Mouse (Mus musculus) liver, embryonic 14.5 days (tissue): ENCODE data around the gene Samd8. TPM values are rescaled to one million over a fixed set of nuclear protein-coding genes. Genes with fewer than 3 reads are reported as not detected.

Experiments used
- ATAC-seq: fragments of 200-750 bp; cut with Nextera tagmentation; 2 replicates; pipeline ENCODE4 v1.8.0; 2017; ENCODE audit warnings: moderate number of reproducible peaks, mild to moderate bottlenecking, moderate library complexity; ENCODE audit not compliant: insufficient read depth
- DNase-seq, 3 experiments: peaks; one replicate each; pipeline ENCODE4 v3.0.0-alpha.2; 2012 to 2013; ENCODE audit warnings: low read depth in 3 of 3, low spot score in 3 of 3
- H3K27ac ChIP-seq: fragments of 300-500 bp; sonication (generic); 2 replicates; pipeline ENCODE4 v1.5.1; 2014; ENCODE audit warnings: moderate library complexity, mild to moderate bottlenecking, control low read depth, inconsistent platforms
- H3K27me3 ChIP-seq: fragments of 300-500 bp; sonication (generic); 2 replicates; pipeline ENCODE4 v1.6.1; 2014; ENCODE audit warnings: mild to moderate bottlenecking, low read length, moderate library complexity; ENCODE audit not compliant: control insufficient read depth, insufficient read depth
- H3K36me3 ChIP-seq: fragments of 300-500 bp; sonication (generic); replicated peaks from 2 replicates; pipeline ENCODE4 v1.6.1; 2014; ENCODE audit warnings: low read depth; ENCODE audit not compliant: control insufficient read depth, insufficient read depth
- H3K4me1 ChIP-seq, 2 experiments: fragments of 200-500 bp in 1 of 2; fragments of 300-500 bp in 1 of 2; sonication (generic) in 1 of 2; replicated peaks; 2 replicates each; pipeline ENCODE4 v1.6.1; 2012 to 2014; ENCODE audit warnings: antibody characterized with exemption in 1 of 2, inconsistent platforms in 1 of 2, low read length in 1 of 2; ENCODE audit not compliant: control insufficient read depth in 2 of 2, insufficient read depth in 2 of 2
- H3K4me2 ChIP-seq: fragments of 300-500 bp; sonication (generic); 2 replicates; pipeline ENCODE4 v1.6.1; 2014; ENCODE audit warnings: low read depth, mild to moderate bottlenecking, control low read depth, moderate library complexity
- H3K4me3 ChIP-seq, 2 experiments: fragments of 200-500 bp in 1 of 2; fragments of 300-500 bp in 1 of 2; sonication (generic) in 1 of 2; 2 replicates each; pipeline ENCODE4 v1.5.1; 2012 to 2014; ENCODE audit warnings: low read depth in 2 of 2, low read length in 2 of 2, mild to moderate bottlenecking in 2 of 2, control low read depth in 1 of 2, inconsistent platforms in 1 of 2, moderate library complexity in 1 of 2; ENCODE audit not compliant: insufficient read depth in 1 of 2
- H3K9ac ChIP-seq: fragments of 300-500 bp; sonication (generic); replicated peaks from 2 replicates; pipeline ENCODE4 v1.6.1; 2014; ENCODE audit warnings: mild to moderate bottlenecking, control low read depth, moderate library complexity
- H3K9me3 ChIP-seq: fragments of 300-500 bp; sonication (generic); 2 replicates; pipeline ENCODE4 v1.6.1; 2016; ENCODE audit warnings: low read length, mixed read lengths; ENCODE audit not compliant: control insufficient read depth
- CTCF ChIP-seq: IDR thresholded peaks from 2 replicates; pipeline ENCODE4 v1.5.1; 2016; ENCODE audit warnings: antibody characterized with exemption, low read depth, control low read depth
- EP300 ChIP-seq: IDR thresholded peaks from 2 replicates; pipeline ENCODE4 v1.6.1; 2016; ENCODE audit warnings: antibody characterized with exemption, low read depth
- WGBS: fragments of 180-500 bp; shearing (Covaris S2); extraction: QIAGEN DNeasy Blood & Tissue Kit; methylation state at CpG from one replicate; pipeline ENCODE4 v1.1.7; 2014; ENCODE audit not compliant: insufficient replicate concordance; 5-methylcytosine and 5-hydroxymethylcytosine counted together
- polyA plus RNA-seq, 2 experiments: library from polyadenylated mRNA; depleted of rRNA in 1 of 2; stranded (reverse) in 1 of 2; unstranded in 1 of 2; fragments of >200 nt; fragmentation: Nextera tagmentation in 1 of 2; extraction: Ambion mirVana in 1 of 2; gene quantifications; 2 replicates each; pipeline versions ENCODE4 v1.2.1 to v1.2.3; 2012 to 2014

The Samd8 gene
- polyA plus RNA-seq, 2 experiments: 2.6 to 2.7 TPM

GRCm38 (mm10) chr14:21808208-21808922 lies 58.0 kb downstream of the Samd8 start:
- DNase-seq (no peak), ATAC-seq (no peak)
- no peak overlapping the region for H3K27ac ChIP-seq
- H3K4me2 ChIP-seq: no peak overlapping the region
- no peak for TF ChIP-seq CTCF
- TF ChIP-seq EP300: no peak
- H3K27me3 ChIP-seq: no peaks in the 10 kb centered on the region
- H3K36me3 ChIP-seq: no peaks in the 10 kb centered on the region
- peaks cover 10 to 22% of the 10 kb centered on the region in 2 experiments for H3K4me1 ChIP-seq
- H3K4me3 ChIP-seq: no peak overlapping the region
- 69% methylated on average over 8 of the region's 8 CpGs for WGBS
- H3K9ac ChIP-seq: no peak overlapping the region
- H3K9me3 ChIP-seq: no peaks in the 10 kb centered on the region

- Histone ChIP-seq H3K9ac (no peak overlapping the region), H3K27me3 (no peaks in the 10 kb centered on the region), H3K4me3 (no peak overlapping the region), H3K36me3 (no peaks in the 10 kb centered on the region), H3K4me1 (peaks cover 15 to 29% of the 10 kb centered on the region in 2 experiments), H3K9me3 (no peaks in the 10 kb centered on the region), H3K4me2 (no peak overlapping the region), H3K27ac (no peak overlapping the region)
- ATAC-seq: no peak
- TF ChIP-seq CTCF (no peak), EP300 (no peak)
- DNase-seq: no peak
- 91% methylated on average over 2 of the region's 2 CpGs for WGBS
Measured at GRCm38 (mm10) chr14:21809418-21809817, 59.1 kb downstream of the Samd8 start.

- ATAC-seq: no peak
- H3K27me3 ChIP-seq: no peaks in the 10 kb centered on the region
Measured at GRCm38 (mm10) chr14:21811301-21811700, 61.0 kb downstream of the Samd8 start.

GRCm38 (mm10) chr14:21811744-21812393 lies 61.5 kb downstream of the Samd8 start:
- 57% methylated on average over 10 of the region's 10 CpGs for WGBS
- DNase-seq (no peak), ATAC-seq (no peak)
- no peak overlapping the region for H3K4me2 ChIP-seq
- H3K27ac ChIP-seq: no peak overlapping the region
- H3K9ac ChIP-seq: no peak overlapping the region
- no peaks in the 10 kb centered on the region for H3K27me3 ChIP-seq
- no peaks in the 10 kb centered on the region for H3K9me3 ChIP-seq
- peaks cover 11 to 23% of the 10 kb centered on the region in 2 experiments for H3K4me1 ChIP-seq
- TF ChIP-seq EP300 (no peak), CTCF (no peak)
- H3K36me3 ChIP-seq: no peaks in the 10 kb centered on the region
- no peak overlapping the region for H3K4me3 ChIP-seq

More at GRCm38 (mm10) chr14:21811301-21811700, 61.0 kb downstream of the Samd8 start:
- no peak for DNase-seq
- WGBS: 56% methylated on average over 4 of the region's 4 CpGs
- Histone ChIP-seq H3K4me3 (no peak overlapping the region), H3K36me3 (no peaks in the 10 kb centered on the region), H3K9me3 (no peaks in the 10 kb centered on the region), H3K4me1 (peaks cover 15 to 28% of the 10 kb centered on the region in 2 experiments), H3K4me2 (no peak overlapping the region), H3K9ac (no peak overlapping the region), H3K27ac (no peak overlapping the region)
- TF ChIP-seq EP300 (no peak), CTCF (no peak)

GRCm38 (mm10) chr14:21812590-21813162 lies 62.3 kb downstream of the Samd8 start:
- peak; percentile 85 for TF ChIP-seq CTCF
- 0 out of 2 replicates have a peak, but pooled peaks have one; percentile 8 for TF ChIP-seq EP300
- no peaks in the 10 kb centered on the region for H3K27me3 ChIP-seq
- no peak overlapping the region for H3K27ac ChIP-seq
- 18% methylated on average over 14 of the region's 14 CpGs for WGBS
- H3K36me3 ChIP-seq: no peaks in the 10 kb centered on the region
- H3K4me3 ChIP-seq: no peak overlapping the region
- peaks cover 10 to 16% of the 10 kb centered on the region in 2 experiments for H3K4me1 ChIP-seq
- no peaks in the 10 kb centered on the region for H3K9me3 ChIP-seq
- ATAC-seq (peak; percentile 65), DNase-seq (peak; percentile 67 to 75 (median 71))
- H3K9ac ChIP-seq: peak overlapping the region; percentile 27; the same call in 1 of the 2 replicates
- peak overlapping the region; percentile 39 for H3K4me2 ChIP-seq
